Mouse (Mus musculus): ENCODE results near the gene Cwh43. TPM values are rescaled to one million over a fixed set of nuclear protein-coding genes. Genes with fewer than 3 reads are reported as not detected.

The Cwh43 gene
- polyA plus RNA-seq, 1 experiment from 2014 or later = 0.18 TPM

DNA sequence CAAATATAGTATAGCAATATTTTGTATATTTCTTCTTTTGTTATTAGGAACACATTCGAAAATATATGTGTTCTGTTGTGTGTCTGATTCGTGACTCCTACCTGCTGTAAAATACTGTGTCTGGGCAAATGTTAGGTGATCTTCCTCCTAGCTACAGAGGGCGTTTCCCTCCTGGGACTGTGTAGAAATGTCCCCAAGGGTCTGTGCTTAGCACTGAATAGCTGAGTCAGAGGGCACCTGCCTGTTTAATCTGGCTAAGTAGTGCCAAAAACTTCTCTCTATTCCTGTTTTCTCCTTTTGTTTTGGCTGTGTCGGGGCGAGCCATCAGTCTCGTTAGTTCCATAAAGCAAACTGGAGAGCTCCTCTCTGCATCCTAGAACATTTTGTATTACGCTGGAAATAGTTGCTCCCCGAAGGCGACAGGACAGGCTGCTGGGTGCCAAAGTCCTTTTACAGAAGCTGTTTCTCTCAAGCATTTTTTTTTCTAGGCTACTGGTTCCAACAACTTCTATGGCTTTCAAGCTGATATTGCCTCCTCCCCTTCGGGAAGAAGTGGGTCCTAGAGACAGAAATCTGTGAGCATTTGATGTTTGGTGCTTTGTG lies 36.9 kb upstream of the Cwh43 start:
- Histone ChIP-seq H3K36me3 (ENCODE audit: control insufficient read depth, insufficient read depth, low read length) (no peaks in the 10 kb centered on the region), H3K4me3 (ENCODE audit: low read depth, low read length) (no peak overlapping the region), H3K4me1 (ENCODE audit: control insufficient read depth, insufficient read depth, low read length) (no peaks in the 10 kb centered on the region), H3K27ac (ENCODE audit: low read length) (no peak overlapping the region), H3K27me3 (ENCODE audit: control insufficient read depth, insufficient read depth, low read depth, low read length) (no peaks in the 10 kb centered on the region), H3K4me2 (ENCODE audit: low read length) (no peak overlapping the region), H3K9ac (ENCODE audit: low read depth, low read length) (no peak overlapping the region), H3K9me3 (replicated peaks; ENCODE audit: control insufficient read depth, low read length, poor library complexity, severe bottlenecking) (no peaks in the 10 kb centered on the region)
- ATAC-seq = no peak
- 71% methylated on average over 10 of the region's 10 CpGs for WGBS

DNA sequence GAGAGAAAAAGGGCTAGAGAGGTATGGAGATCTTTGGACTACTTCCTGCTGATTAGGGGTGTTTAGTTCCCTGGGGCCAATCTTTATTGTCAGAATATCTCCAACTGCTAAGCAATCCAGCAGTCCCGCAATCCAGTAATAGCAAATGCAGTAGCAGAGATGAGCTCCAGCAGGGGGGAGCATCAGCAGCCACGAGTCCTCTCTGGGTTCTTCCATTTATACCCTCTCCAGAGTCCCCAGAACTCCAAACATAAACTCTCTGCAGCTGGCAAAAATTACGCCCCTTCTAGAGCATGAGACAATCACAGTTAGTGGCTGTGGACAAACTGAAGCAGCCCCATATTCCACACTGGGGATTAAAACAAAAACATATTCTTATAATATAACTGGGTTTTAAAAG lies 36.1 kb upstream of the Cwh43 start:
- Histone ChIP-seq H3K27ac (ENCODE audit: low read length) (no peak overlapping the region), H3K4me3 (ENCODE audit: low read depth, low read length) (no peak overlapping the region)
- no peak for ATAC-seq

DNA sequence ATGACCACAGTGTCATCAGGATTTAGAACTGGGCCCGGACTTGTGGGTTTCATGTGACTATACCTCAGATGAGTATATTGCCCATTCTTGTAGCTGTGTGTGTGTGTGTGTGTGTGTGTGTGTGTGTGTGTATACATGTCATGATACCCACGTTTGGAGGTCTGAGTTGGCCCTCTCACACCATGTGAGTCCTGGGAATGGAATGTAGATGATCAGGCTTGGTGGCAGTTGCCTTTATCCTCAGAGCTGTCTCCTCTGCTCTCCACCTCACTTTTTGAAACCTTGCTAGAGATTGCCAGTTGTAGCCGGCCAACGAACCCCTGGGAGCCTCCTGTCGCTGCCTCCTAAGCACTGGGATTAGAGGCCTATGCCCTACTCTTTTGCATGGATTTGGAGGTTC lies 33.3 kb upstream of the Cwh43 start:
- ATAC-seq = no peak
- no peak overlapping the region for H3K27ac ChIP-seq (ENCODE audit: low read length)
- no peaks in the 10 kb centered on the region for H3K27me3 ChIP-seq (ENCODE audit: control insufficient read depth, insufficient read depth, low read depth, low read length)
- no peaks in the 10 kb centered on the region; the same call in 1 of the 2 replicates for H3K4me1 ChIP-seq (ENCODE audit: control insufficient read depth, insufficient read depth, low read length)
- H3K9me3 ChIP-seq (replicated peaks; ENCODE audit: control insufficient read depth, low read length, poor library complexity, severe bottlenecking) = no peaks in the 10 kb centered on the region
- WGBS = 75% methylated on average over 5 of the region's 5 CpGs
- no peak overlapping the region for H3K4me2 ChIP-seq (ENCODE audit: low read length)
- no peak overlapping the region for H3K4me3 ChIP-seq (ENCODE audit: low read depth, low read length)
- H3K9ac ChIP-seq (ENCODE audit: low read depth, low read length) = no peak overlapping the region
- H3K36me3 ChIP-seq (ENCODE audit: control insufficient read depth, insufficient read depth, low read length) = no peaks in the 10 kb centered on the region

More for the DNA sequence above, 36.1 kb upstream of the Cwh43 start:
- H3K36me3 ChIP-seq (ENCODE audit: control insufficient read depth, insufficient read depth, low read length) = no peaks in the 10 kb centered on the region
- H3K9me3 ChIP-seq (replicated peaks; ENCODE audit: control insufficient read depth, low read length, poor library complexity, severe bottlenecking) = no peaks in the 10 kb centered on the region
- no peak overlapping the region for H3K4me2 ChIP-seq (ENCODE audit: low read length)
- H3K27me3 ChIP-seq (ENCODE audit: control insufficient read depth, insufficient read depth, low read depth, low read length) = no peaks in the 10 kb centered on the region
- no peak overlapping the region for H3K9ac ChIP-seq (ENCODE audit: low read depth, low read length)
- 44% methylated on average over 3 of the region's 3 CpGs for WGBS
- H3K4me1 ChIP-seq (ENCODE audit: control insufficient read depth, insufficient read depth, low read length) = no peaks in the 10 kb centered on the region

DNA sequence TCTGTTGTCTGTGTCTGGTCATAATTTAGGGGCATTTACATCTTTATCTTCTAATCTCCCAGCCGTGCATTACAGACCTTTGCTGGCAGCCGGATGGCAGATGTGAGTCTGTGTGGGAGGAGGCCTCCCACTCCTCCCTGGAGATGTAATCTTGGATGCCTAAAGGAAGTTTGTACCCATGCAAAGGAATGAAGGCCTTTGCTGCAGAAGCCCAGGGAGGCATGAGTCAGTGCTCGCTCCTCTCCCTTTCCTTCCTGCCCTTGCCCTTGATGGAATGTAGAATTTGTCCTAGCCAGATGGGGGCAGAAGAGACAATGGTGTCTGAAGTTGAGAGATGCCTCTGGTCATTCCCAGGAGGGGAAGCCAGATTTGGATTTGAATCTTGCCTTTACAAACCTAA lies 32.7 kb upstream of the Cwh43 start:
- no peak overlapping the region for H3K27ac ChIP-seq (ENCODE audit: low read length)
- H3K9ac ChIP-seq (ENCODE audit: low read depth, low read length) = no peak overlapping the region
- H3K9me3 ChIP-seq (replicated peaks; ENCODE audit: control insufficient read depth, low read length, poor library complexity, severe bottlenecking) = no peaks in the 10 kb centered on the region
- H3K4me3 ChIP-seq (ENCODE audit: low read depth, low read length) = no peak overlapping the region
- no peaks in the 10 kb centered on the region for H3K27me3 ChIP-seq (ENCODE audit: control insufficient read depth, insufficient read depth, low read depth, low read length)
- no peak overlapping the region for H3K4me2 ChIP-seq (ENCODE audit: low read length)
- H3K4me1 ChIP-seq (ENCODE audit: control insufficient read depth, insufficient read depth, low read length) = no peaks in the 10 kb centered on the region; the same call in 1 of the 2 replicates
- 50% methylated on average over 3 of the region's 3 CpGs for WGBS
- ATAC-seq = no peak
- no peaks in the 10 kb centered on the region for H3K36me3 ChIP-seq (ENCODE audit: control insufficient read depth, insufficient read depth, low read length)

DNA sequence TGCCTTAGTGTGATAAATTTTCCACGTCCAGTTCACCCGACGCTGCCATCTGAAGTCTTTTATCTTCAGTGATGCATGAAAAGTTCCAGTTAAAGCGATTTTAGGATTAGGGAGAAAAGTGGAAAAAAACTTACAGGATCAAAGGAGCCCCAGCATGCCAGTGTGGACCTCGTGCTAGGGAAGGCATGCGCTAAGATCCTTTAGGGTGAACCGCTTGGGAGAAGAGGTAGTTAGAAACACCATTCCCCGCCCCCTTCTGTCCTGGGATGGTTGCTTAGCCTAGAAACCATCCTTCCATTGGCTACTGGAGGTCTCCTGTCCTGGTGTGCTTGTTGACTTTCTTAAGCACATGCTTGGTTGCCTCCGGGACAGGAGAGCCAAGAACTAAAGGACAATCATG lies 29.8 kb upstream of the Cwh43 start:
- 0 out of 2 replicates have a peak, but pooled peaks have one; percentile 48 for ATAC-seq
- no peak overlapping the region for H3K4me2 ChIP-seq (ENCODE audit: low read length)
- no peaks in the 10 kb centered on the region for H3K36me3 ChIP-seq (ENCODE audit: control insufficient read depth, insufficient read depth, low read length)
- H3K4me3 ChIP-seq (ENCODE audit: low read depth, low read length) = no peak overlapping the region
- no peaks in the 10 kb centered on the region for H3K9me3 ChIP-seq (replicated peaks; ENCODE audit: control insufficient read depth, low read length, poor library complexity, severe bottlenecking)
- H3K4me1 ChIP-seq (ENCODE audit: control insufficient read depth, insufficient read depth, low read length) = no peaks in the 10 kb centered on the region; the same call in 1 of the 2 replicates
- no peak overlapping the region for H3K9ac ChIP-seq (ENCODE audit: low read depth, low read length)
- WGBS = 30% methylated on average over 9 of the region's 9 CpGs
- H3K27ac ChIP-seq (ENCODE audit: low read length) = no peak overlapping the region
- H3K27me3 ChIP-seq (ENCODE audit: control insufficient read depth, insufficient read depth, low read depth, low read length) = peaks cover 1% of the 10 kb centered on the region; the same call in 1 of the 2 replicates

DNA sequence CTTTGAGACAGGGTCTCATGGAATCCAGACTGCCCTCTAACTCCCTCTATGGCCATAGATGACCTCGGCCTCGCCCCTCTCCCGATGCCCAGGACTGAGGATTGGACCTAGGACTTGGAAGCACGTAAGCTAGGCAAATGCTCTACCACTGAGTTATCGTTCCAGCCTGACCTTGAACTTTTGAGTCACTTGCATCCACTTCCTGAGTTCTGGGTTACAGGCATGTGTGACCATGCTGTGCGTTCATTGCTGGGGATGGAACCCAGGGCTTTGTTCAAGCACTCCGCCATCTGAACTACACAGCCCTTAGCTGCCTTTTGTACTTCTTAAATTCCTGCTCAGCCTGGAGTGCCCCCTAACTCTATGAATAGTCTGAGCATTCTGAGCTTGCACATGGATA lies 29.4 kb upstream of the Cwh43 start:
- H3K27me3 ChIP-seq (ENCODE audit: control insufficient read depth, insufficient read depth, low read depth, low read length) = peaks cover 6% of the 10 kb centered on the region; the same call in 1 of the 2 replicates
- no peak for ATAC-seq
- no peaks in the 10 kb centered on the region; the same call in 1 of the 2 replicates for H3K4me1 ChIP-seq (ENCODE audit: control insufficient read depth, insufficient read depth, low read length)
- H3K27ac ChIP-seq (ENCODE audit: low read length) = no peak overlapping the region
- no peak overlapping the region for H3K4me2 ChIP-seq (ENCODE audit: low read length)
- no peaks in the 10 kb centered on the region for H3K36me3 ChIP-seq (ENCODE audit: control insufficient read depth, insufficient read depth, low read length)
- no peak overlapping the region for H3K9ac ChIP-seq (ENCODE audit: low read depth, low read length)
- no peak overlapping the region for H3K4me3 ChIP-seq (ENCODE audit: low read depth, low read length)
- H3K9me3 ChIP-seq (replicated peaks; ENCODE audit: control insufficient read depth, low read length, poor library complexity, severe bottlenecking) = no peaks in the 10 kb centered on the region
- 75% methylated on average over 7 of the region's 7 CpGs for WGBS

DNA sequence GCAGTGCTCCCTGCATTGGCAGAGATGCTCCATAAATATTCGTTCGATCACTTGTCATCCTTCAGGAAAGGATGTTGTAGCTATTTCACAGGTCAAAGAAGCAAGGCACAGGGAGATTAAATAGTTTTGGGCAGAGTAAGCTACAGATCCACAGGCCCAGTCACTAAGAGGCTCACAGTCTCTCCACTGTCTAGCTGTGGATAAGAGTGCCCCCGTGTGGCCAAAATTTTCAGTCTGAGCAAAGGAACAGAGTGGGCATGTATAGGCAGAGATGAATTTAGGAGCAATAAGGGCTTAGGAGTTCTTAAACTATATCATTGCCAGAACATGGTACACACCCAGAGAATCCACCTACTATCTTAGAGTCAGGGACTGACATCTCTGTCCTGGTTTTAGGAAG lies 26.0 kb upstream of the Cwh43 start:
- Histone ChIP-seq H3K9me3 (replicated peaks; ENCODE audit: control insufficient read depth, low read length, poor library complexity, severe bottlenecking) (no peaks in the 10 kb centered on the region), H3K27ac (ENCODE audit: low read length) (no peak overlapping the region), H3K4me1 (ENCODE audit: control insufficient read depth, insufficient read depth, low read length) (no peaks in the 10 kb centered on the region; the same call in 1 of the 2 replicates), H3K4me3 (ENCODE audit: low read depth, low read length) (no peak overlapping the region), H3K27me3 (ENCODE audit: control insufficient read depth, insufficient read depth, low read depth, low read length) (peaks cover 7% of the 10 kb centered on the region; the same call in 1 of the 2 replicates), H3K9ac (ENCODE audit: low read depth, low read length) (no peak overlapping the region), H3K4me2 (ENCODE audit: low read length) (no peak overlapping the region), H3K36me3 (ENCODE audit: control insufficient read depth, insufficient read depth, low read length) (no peaks in the 10 kb centered on the region)
- peak; percentile 80 for ATAC-seq
- 30% methylated on average over 3 of the region's 3 CpGs for WGBS

DNA sequence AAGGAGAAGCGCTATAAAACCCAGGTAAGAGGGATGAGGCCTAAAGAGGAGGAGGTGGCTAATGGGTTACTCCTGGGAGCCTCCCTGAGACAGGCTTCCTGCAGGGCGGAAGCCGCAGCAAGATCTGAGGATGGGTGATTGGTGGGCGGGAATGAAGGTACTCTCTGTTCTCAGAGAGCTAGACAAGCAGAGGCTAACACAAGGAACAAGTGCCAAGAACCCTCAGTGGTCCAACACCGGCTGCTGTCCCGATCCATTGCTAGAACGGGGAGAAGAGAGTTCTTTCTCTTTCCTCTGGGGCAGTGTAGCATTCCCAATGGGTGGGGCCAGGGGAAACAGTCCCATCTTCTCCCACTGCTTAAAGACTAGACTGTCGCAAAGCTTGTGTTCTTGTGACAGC lies 25.0 kb upstream of the Cwh43 start:
- no peak for ATAC-seq
- 68% methylated on average over 8 of the region's 8 CpGs for WGBS

DNA sequence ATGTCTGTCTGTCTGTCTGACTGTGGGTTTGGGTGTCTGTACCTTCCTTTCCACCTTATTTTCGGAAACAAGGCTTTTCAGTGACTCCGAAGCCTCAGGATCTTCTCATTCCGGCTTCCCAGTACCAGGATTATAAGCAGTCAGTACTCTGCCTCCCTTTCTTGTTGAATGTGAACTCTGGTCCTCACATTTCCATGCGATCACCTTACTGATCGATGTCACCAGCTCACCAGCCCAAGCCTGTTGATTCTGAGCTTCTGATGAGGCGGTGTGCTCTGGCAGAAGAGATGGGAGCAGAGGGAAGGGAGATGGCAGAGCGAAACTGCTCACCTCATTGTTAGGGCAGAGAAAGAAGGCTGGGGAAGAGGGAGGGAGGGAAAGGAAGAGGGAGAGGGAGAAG lies 24.4 kb upstream of the Cwh43 start:
- no peaks in the 10 kb centered on the region for H3K36me3 ChIP-seq (ENCODE audit: control insufficient read depth, insufficient read depth, low read length)
- no peak overlapping the region for H3K4me2 ChIP-seq (ENCODE audit: low read length)
- H3K9ac ChIP-seq (ENCODE audit: low read depth, low read length) = no peak overlapping the region
- no peak overlapping the region for H3K27ac ChIP-seq (ENCODE audit: low read length)
- no peak overlapping the region for H3K4me3 ChIP-seq (ENCODE audit: low read depth, low read length)
- no peaks in the 10 kb centered on the region for H3K4me1 ChIP-seq (ENCODE audit: control insufficient read depth, insufficient read depth, low read length)
- peaks cover 7% of the 10 kb centered on the region; the same call in 1 of the 2 replicates for H3K27me3 ChIP-seq (ENCODE audit: control insufficient read depth, insufficient read depth, low read depth, low read length)
- WGBS = 78% methylated on average over 6 of the region's 7 CpGs
- no peak for ATAC-seq
- no peaks in the 10 kb centered on the region for H3K9me3 ChIP-seq (replicated peaks; ENCODE audit: control insufficient read depth, low read length, poor library complexity, severe bottlenecking)

More for the DNA sequence above, 25.0 kb upstream of the Cwh43 start:
- no peaks in the 10 kb centered on the region for H3K36me3 ChIP-seq (ENCODE audit: control insufficient read depth, insufficient read depth, low read length)
- no peak overlapping the region for H3K9ac ChIP-seq (ENCODE audit: low read depth, low read length)
- H3K27ac ChIP-seq (ENCODE audit: low read length) = no peak overlapping the region
- no peaks in the 10 kb centered on the region for H3K9me3 ChIP-seq (replicated peaks; ENCODE audit: control insufficient read depth, low read length, poor library complexity, severe bottlenecking)
- no peak overlapping the region for H3K4me2 ChIP-seq (ENCODE audit: low read length)
- H3K27me3 ChIP-seq (ENCODE audit: control insufficient read depth, insufficient read depth, low read depth, low read length) = peaks cover 7% of the 10 kb centered on the region; the same call in 1 of the 2 replicates
- H3K4me1 ChIP-seq (ENCODE audit: control insufficient read depth, insufficient read depth, low read length) = no peaks in the 10 kb centered on the region; the same call in 1 of the 2 replicates
- no peak overlapping the region for H3K4me3 ChIP-seq (ENCODE audit: low read depth, low read length)
